Mouse (Mus musculus) hindbrain, embryonic 11.5 days (tissue): ENCODE data around the gene Lipt2. TPM values are rescaled to one million over a fixed set of nuclear protein-coding genes. Genes with fewer than 3 reads are reported as not detected.

Source experiments
- ATAC-seq: fragments of 200-750 bp; cut with Nextera tagmentation; 2 replicates; pipeline ENCODE4 v1.8.0; 2017; ENCODE audit warnings: mild to moderate bottlenecking, moderate TSS enrichment, moderate library complexity; ENCODE audit not compliant: low FRiP score
- DNase-seq: peaks from one replicate; pipeline ENCODE4 v3.0.0-alpha.2; 2015; ENCODE audit warnings: low spot score
- H3K27ac ChIP-seq: fragments of 300-500 bp; sonication (generic); 2 replicates; pipeline ENCODE4 v1.5.1; 2014; ENCODE audit warnings: mild to moderate bottlenecking, low read depth, low read length
- H3K27me3 ChIP-seq: fragments of 300-500 bp; sonication (generic); 2 replicates; pipeline ENCODE4 v1.6.1; 2014; ENCODE audit warnings: mild to moderate bottlenecking, low read length, moderate library complexity, mixed read lengths; ENCODE audit not compliant: control insufficient read depth, insufficient read depth
- H3K36me3 ChIP-seq: fragments of 300-500 bp; sonication (generic); 2 replicates; pipeline ENCODE4 v1.6.1; 2014; ENCODE audit warnings: mild to moderate bottlenecking, low read length, moderate library complexity, mixed read lengths; ENCODE audit not compliant: control insufficient read depth, insufficient read depth
- H3K4me1 ChIP-seq: fragments of 300-500 bp; sonication (generic); replicated peaks from 2 replicates; pipeline ENCODE4 v1.6.1; 2014; ENCODE audit warnings: low read length, mixed read lengths; ENCODE audit not compliant: control insufficient read depth, insufficient read depth
- H3K4me2 ChIP-seq: fragments of 300-500 bp; sonication (generic); replicated peaks from 2 replicates; pipeline ENCODE4 v1.6.1; 2014; ENCODE audit warnings: mild to moderate bottlenecking, low read depth, low read length
- H3K4me3 ChIP-seq: fragments of 300-500 bp; sonication (generic); 2 replicates; pipeline ENCODE4 v1.5.1; 2014; ENCODE audit warnings: low read depth, low read length
- H3K9ac ChIP-seq: fragments of 300-500 bp; sonication (generic); 2 replicates; pipeline ENCODE4 v1.6.1; 2014; ENCODE audit warnings: low read depth, low read length
- H3K9me3 ChIP-seq: fragments of 300-500 bp; sonication (generic); 2 replicates; pipeline ENCODE4 v1.6.1; 2016; ENCODE audit warnings: low read length; ENCODE audit not compliant: control insufficient read depth
- WGBS: fragments of 180-500 bp; shearing (Covaris S2); extraction: QIAGEN DNeasy Blood & Tissue Kit; methylation state at CpG from one replicate; pipeline ENCODE4 v1.1.7; 2014; 5-methylcytosine and 5-hydroxymethylcytosine counted together
- polyA plus RNA-seq: library from polyadenylated mRNA; unstranded; fragments of >200 nt; fragmentation: Nextera tagmentation; extraction: Ambion mirVana; gene quantifications from 2 replicates; pipeline ENCODE4 v1.2.1, GENCODE M21; 2014

The Lipt2 gene
- polyA plus RNA-seq, 1 experiment from 2014 or later: 23.7 TPM

DNA sequence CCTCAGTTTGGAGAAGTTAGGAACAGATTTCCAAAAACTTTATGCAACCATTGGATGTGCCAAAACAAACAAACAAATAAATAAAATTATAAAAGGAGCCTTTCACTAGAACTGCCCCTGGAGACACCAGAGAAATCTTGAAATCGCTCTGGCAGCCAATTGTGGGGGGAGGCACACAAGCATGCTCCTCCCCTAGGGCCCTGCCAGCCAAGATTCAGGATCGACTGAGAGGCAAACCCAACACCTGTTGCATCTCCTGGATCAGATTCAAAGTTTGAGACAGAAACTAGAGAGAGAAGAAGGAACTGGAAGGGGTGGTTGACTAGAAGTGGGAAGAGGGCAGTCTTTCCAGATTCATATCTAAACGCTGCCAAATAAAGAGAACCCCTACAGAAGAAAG lies 44.5 kb downstream of the Lipt2 start:
- ATAC-seq: no peak
- no peaks in the 10 kb centered on the region for H3K36me3 ChIP-seq
- no peak for DNase-seq
- H3K9me3 ChIP-seq: no peaks in the 10 kb centered on the region
- no peaks in the 10 kb centered on the region for H3K27me3 ChIP-seq
- WGBS: 74% methylated on average over 3 of the region's 3 CpGs
- H3K4me2 ChIP-seq: no peak overlapping the region
- H3K4me1 ChIP-seq: no peaks in the 10 kb centered on the region
- H3K9ac ChIP-seq: no peak overlapping the region
- H3K27ac ChIP-seq: no peak overlapping the region
- no peak overlapping the region for H3K4me3 ChIP-seq

DNA sequence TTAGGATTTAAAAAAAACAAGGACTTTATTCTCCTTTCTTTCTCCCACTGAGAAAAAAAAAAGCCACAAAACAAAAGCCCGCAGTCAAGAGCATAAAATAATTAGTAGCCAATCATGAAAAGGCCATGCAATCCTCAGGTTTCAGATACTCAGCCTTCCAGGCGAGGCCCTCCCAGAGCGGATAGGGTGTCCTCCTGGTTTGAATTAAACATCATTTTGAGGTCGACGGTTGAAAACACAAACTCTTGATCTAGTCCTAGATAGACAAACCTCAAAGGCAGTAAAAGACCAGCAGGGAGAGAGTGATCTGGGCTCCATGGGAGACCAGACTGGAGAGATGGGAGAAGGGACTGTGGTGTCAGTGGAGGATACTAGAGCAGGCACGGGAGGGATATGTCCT lies 45.8 kb downstream of the Lipt2 start:
- DNase-seq: no peak
- H3K27me3 ChIP-seq: no peaks in the 10 kb centered on the region
- no peak overlapping the region for H3K4me3 ChIP-seq
- H3K27ac ChIP-seq: no peak overlapping the region
- 71% methylated on average over 6 of the region's 6 CpGs for WGBS
- H3K4me1 ChIP-seq: no peaks in the 10 kb centered on the region
- no peaks in the 10 kb centered on the region for H3K9me3 ChIP-seq
- H3K9ac ChIP-seq: no peak overlapping the region
- H3K36me3 ChIP-seq: no peaks in the 10 kb centered on the region
- no peak overlapping the region for H3K4me2 ChIP-seq
- no peak for ATAC-seq

DNA sequence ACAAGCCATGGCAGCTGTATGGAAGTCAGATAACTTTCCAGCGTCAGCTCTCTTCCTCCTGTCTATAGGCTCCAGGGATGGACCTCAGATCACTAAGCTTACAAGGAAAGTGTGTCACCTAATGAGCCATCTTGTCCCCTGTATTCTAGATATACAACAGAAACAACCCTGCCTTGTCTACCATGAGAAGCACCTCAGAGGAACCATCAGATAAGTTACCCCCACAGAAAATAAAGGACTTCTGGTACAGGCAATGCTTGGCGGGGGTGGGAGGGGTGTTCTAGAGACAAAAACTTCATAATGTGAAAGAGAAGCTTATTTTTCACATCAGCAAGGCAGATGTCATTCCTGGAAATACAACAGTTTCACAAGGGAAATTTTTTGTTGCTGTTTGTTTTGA lies 47.1 kb downstream of the Lipt2 start:
- no peaks in the 10 kb centered on the region for H3K27me3 ChIP-seq
- no peak overlapping the region for H3K4me2 ChIP-seq
- no peak overlapping the region for H3K4me3 ChIP-seq
- H3K9ac ChIP-seq: no peak overlapping the region
- ATAC-seq: no peak
- no peak overlapping the region for H3K27ac ChIP-seq
- 88% methylated on average over 2 of the region's 2 CpGs for WGBS
- H3K9me3 ChIP-seq: no peaks in the 10 kb centered on the region
- no peak for DNase-seq
- H3K36me3 ChIP-seq: no peaks in the 10 kb centered on the region
- H3K4me1 ChIP-seq: no peaks in the 10 kb centered on the region

DNA sequence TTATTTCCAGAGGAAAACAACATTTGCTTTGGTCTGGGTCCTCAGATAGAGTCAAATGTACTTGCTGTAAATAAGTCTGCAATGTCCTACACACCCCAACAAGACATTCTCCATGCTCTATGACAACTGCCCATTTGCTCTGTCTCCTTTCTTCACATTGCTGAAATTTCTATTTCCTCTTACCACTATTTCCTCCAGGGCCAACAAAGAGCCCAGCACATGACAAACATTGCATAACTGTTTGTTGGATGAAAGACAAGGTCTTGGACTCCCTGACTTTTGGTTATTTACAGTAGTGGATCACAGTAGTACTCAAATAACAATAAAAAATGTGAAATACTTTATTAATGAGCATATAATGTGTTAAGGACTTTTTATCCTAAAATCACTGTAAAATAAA lies 48.8 kb downstream of the Lipt2 start:
- no peaks in the 10 kb centered on the region for H3K36me3 ChIP-seq
- no peaks in the 10 kb centered on the region for H3K27me3 ChIP-seq
- no peak for DNase-seq
- no peak overlapping the region for H3K9ac ChIP-seq
- no peak overlapping the region for H3K4me2 ChIP-seq
- H3K27ac ChIP-seq: no peak overlapping the region
- H3K4me3 ChIP-seq: no peak overlapping the region
- no peak for ATAC-seq
- no peaks in the 10 kb centered on the region for H3K4me1 ChIP-seq
- no peaks in the 10 kb centered on the region for H3K9me3 ChIP-seq

Other genes with a start within 250 kb of the Lipt2 start
- 6.9 and 8.4 TPM in 2 replicates for gene Rnf169, start 178.8 kb upstream of the Lipt2 start, polyA plus RNA-seq
- 0.32 TPM in 1 of 2 replicates, not detected in the other for gene Chrdl2, start 153.1 kb upstream of the Lipt2 start, polyA plus RNA-seq
- 79.9 and 88.9 TPM in 2 replicates for gene Pold3, start 37.7 kb upstream of the Lipt2 start, polyA plus RNA-seq
- gene Kcne3, start 17.2 kb downstream of the Lipt2 start, polyA plus RNA-seq: 3.4 and 3.9 TPM in 2 replicates
- gene Pgm2l1, start 68.1 kb downstream of the Lipt2 start, polyA plus RNA-seq: 9.1 and 14.9 TPM in 2 replicates
- 7.4 and 9.6 TPM in 2 replicates for gene P4ha3, start 126.2 kb downstream of the Lipt2 start, polyA plus RNA-seq
- 34.3 and 40.4 TPM in 2 replicates for gene C2cd3, start 213.0 kb downstream of the Lipt2 start, polyA plus RNA-seq
- 99.9 and 112 TPM in 2 replicates for gene Ppme1, start 213.0 kb downstream of the Lipt2 start, polyA plus RNA-seq